Mouse (Mus musculus) testis, adult 2 months (tissue): ENCODE measurements around the gene 2210010C04Rik.

Experiments used
- CTCF ChIP-seq: fragments of 200-500 bp; IDR thresholded peaks from 2 replicates; pipeline ENCODE4 v1.5.1; 2012; ENCODE audit warnings: low read depth, mild to moderate bottlenecking, inconsistent platforms, low read length, moderate library complexity; ENCODE audit not compliant: control insufficient read depth, insufficient read depth, insufficient replicate concordance
- POLR2A ChIP-seq: fragments of 200-500 bp; IDR thresholded peaks from 2 replicates; pipeline ENCODE4 v1.6.1; 2012; ENCODE audit warnings: low read depth, mild to moderate bottlenecking, inconsistent platforms, low read length, moderate library complexity; ENCODE audit not compliant: control insufficient read depth

DNA sequence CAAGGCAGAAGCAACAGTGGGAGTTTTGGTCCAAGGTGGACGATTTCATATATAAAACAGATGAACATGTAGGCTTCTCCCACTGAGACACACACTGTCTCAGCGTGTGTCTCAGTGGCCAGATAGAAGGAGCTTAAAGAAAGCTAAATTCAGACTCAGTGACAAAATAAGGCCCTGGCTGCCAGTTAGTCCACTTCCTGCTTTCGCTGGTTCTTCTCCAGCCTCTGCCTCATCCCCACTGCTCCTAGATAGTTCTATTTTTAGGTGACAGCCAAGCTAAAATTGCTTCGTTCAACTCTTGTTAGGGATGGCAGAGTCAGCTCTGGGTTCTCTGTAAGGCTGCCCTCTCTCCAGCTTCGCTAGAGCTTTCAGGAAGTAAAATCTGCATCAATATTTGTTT, 22.3 kb upstream of the 2210010C04Rik start:
- TF ChIP-seq CTCF (no peak), POLR2A (no peak)
